Comparison of ENCODE assay signal across 20 mouse cellular contexts in genomic region chr8:106129232-106129930, GRCm38 (mm10). TPM values are rescaled to one million over a fixed set of nuclear protein-coding genes. Genes with fewer than 3 reads are reported as not detected.
"Had no signal": no experiment of that assay in that cellular context is flagged by ENCODE, and none has a peak within 500 bp of the region (broad histone marks: within the 10 kb centered on the region; RNA-seq: fewer than 3 reads in every experiment).

No protein-coding gene starts in this region.

- H3K9me3 ChIP-seq: liver, embryonic 13.5 days; midbrain, embryonic 12.5 days; midbrain, embryonic 15.5 days; neural tube, embryonic 12.5 days; neural tube, embryonic 15.5 days had no signal

- H3K4me2 ChIP-seq: liver, embryonic 13.5 days; lung, embryonic 14.5 days; midbrain, embryonic 12.5 days; midbrain, embryonic 15.5 days; neural tube, embryonic 12.5 days; neural tube, embryonic 15.5 days had no signal

- H3K9ac ChIP-seq: liver, embryonic 13.5 days; lung, embryonic 14.5 days; midbrain, embryonic 12.5 days; midbrain, embryonic 15.5 days; neural tube, embryonic 12.5 days; neural tube, embryonic 15.5 days had no signal

- H3K27ac ChIP-seq: kidney, postnatal 0 days; left cerebral cortex, adult 2 months; liver, embryonic 13.5 days; macrophage; midbrain, embryonic 12.5 days; midbrain, embryonic 15.5 days; neural tube, embryonic 12.5 days; neural tube, embryonic 15.5 days; stomach, postnatal 0 days had no signal

- ATAC-seq: lung, postnatal 0 days; midbrain, embryonic 15.5 days had no signal

- H3K4me3 ChIP-seq: left cerebral cortex, adult 2 months; liver, embryonic 13.5 days; midbrain, embryonic 12.5 days; midbrain, embryonic 15.5 days; neural tube, embryonic 12.5 days; neural tube, embryonic 15.5 days had no signal

- H3K4me1 ChIP-seq: midbrain, embryonic 12.5 days; midbrain, embryonic 15.5 days; neural tube, embryonic 12.5 days; neural tube, embryonic 15.5 days had no signal

- DNase-seq: kidney, adult 18-20 months; layer of hippocampus, postnatal 36 days; liver, embryonic 13.5 days; lung, embryonic 14.5 days; right cerebral cortex, adult 18-20 months; right cerebral cortex, postnatal 14 days; right cerebral cortex, postnatal 4 days; thymus, adult 2 months; thymus, postnatal 4 days had no signal

RNA-seq across cellular contexts. Expression of gene Esrp2, which starts 7.4 kb away (rescaled TPM):
- total RNA-seq: layer of hippocampus, postnatal 36 days; left cerebral cortex, postnatal 10 days; megakaryocyte, adult 5-6 weeks had no signal
- polyA plus RNA-seq: macrophage had no signal
